Mouse (Mus musculus): ENCODE measurements around the gene Mgll.

DNA sequence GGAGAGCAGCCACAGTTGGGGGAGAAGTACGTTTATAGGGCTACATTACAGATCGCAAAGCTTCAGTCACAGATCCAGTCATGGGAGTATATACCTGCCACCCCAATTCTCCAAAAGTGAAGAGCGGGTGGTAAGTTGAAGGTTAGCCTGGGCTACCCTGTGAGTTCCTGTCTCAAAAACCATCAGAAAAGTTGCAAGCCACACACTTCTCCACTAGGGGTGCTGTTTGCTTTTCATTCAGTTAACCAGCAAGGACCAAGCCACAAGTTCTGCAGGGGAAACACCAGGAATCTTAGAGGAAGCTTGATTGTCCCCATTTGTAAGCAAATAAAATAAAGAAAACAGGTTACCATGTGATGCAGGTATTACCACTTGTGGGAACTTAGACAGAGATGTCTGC lies 88.7 kb downstream of the Mgll start:
- no peak for TF ChIP-seq POLR2A (IDR thresholded peaks at IDR 0.05; ENCODE audit: borderline replicate concordance, low read depth, low read length)
- TF ChIP-seq CTCF (IDR thresholded peaks at IDR 0.05; ENCODE audit: low read depth, low read length), result no peak; the same call in 1 of the 2 replicates

All from bone marrow macrophage, adult 2 months (primary cell).